Mouse (Mus musculus): ENCODE data around the gene H6pd. TPM values are rescaled to one million over a fixed set of nuclear protein-coding genes. Genes with fewer than 3 reads are reported as not detected.

H6pd gene
- total and polyA plus RNA-seq, 3 experiments = 6.9 to 10.8 TPM; not detected in 1

GRCm38 (mm10) chr4:149977801-149978544 lies 30.9 kb downstream of the H6pd start:
- no peak for TF ChIP-seq JUND (IDR thresholded peaks at IDR 0.05; ENCODE audit: low read depth, low read length)
- TF ChIP-seq POLR2A (IDR thresholded peaks at IDR 0.05; ENCODE audit: control insufficient read depth in 1 of 2, insufficient read depth in 1 of 2, low read depth in 1 of 2, low read length in 2 of 2, poor library complexity in 1 of 2) = no peak
- no peak for TF ChIP-seq TBP (IDR thresholded peaks at IDR 0.05; ENCODE audit: low read depth, low read length)
- TF ChIP-seq ZMIZ1 (IDR thresholded peaks at IDR 0.05; ENCODE audit: low read depth, low read length) = no peak
- no peak for TF ChIP-seq SIN3A (IDR thresholded peaks at IDR 0.05; ENCODE audit: low read length)
- no peak for TF ChIP-seq NRF1 (IDR thresholded peaks at IDR 0.05; ENCODE audit: insufficient read depth, low read depth, low read length, poor library complexity, severe bottlenecking)
- no peak for TF ChIP-seq ETS1 (IDR thresholded peaks at IDR 0.05; ENCODE audit: low read depth, low read length)
- TF ChIP-seq USF1 (IDR thresholded peaks at IDR 0.05; ENCODE audit: low read depth, low read length) = no peak
- no peak for TF ChIP-seq GATA1 (IDR thresholded peaks at IDR 0.05; ENCODE audit: low read depth, low read length)
- no peak for TF ChIP-seq MAZ (IDR thresholded peaks at IDR 0.05; ENCODE audit: low read depth, low read length)
- TF ChIP-seq RCOR1 (IDR thresholded peaks at IDR 0.05; ENCODE audit: low read depth, low read length) = no peak
- TF ChIP-seq MEF2A (IDR thresholded peaks at IDR 0.05; ENCODE audit: extremely low read depth, insufficient replicate concordance, low read depth, low read length, poor library complexity, severe bottlenecking) = no peak
- TF ChIP-seq UBTF (IDR thresholded peaks at IDR 0.05; ENCODE audit: borderline replicate concordance, insufficient read depth, low read depth, low read length) = no peak
- TF ChIP-seq EP300 (IDR thresholded peaks at IDR 0.05; ENCODE audit: low read depth in 1 of 2, low read length in 2 of 2) = no peak
- no peak for TF ChIP-seq MYB (IDR thresholded peaks at IDR 0.05; ENCODE audit: low read depth, low read length)
- TF ChIP-seq MAX (IDR thresholded peaks at IDR 0.05; ENCODE audit: low read length) = no peak
- TF ChIP-seq SMC3 (IDR thresholded peaks at IDR 0.05; ENCODE audit: low read depth, low read length) = no peak
- no peak for TF ChIP-seq CHD2 (IDR thresholded peaks at IDR 0.05; ENCODE audit: low read length)
- no peak for DNase-seq (ENCODE audit: low read depth, low spot score)
- Histone ChIP-seq H3K9ac (ENCODE audit: control insufficient read depth, low read depth, low read length, poor library complexity, severe bottlenecking) (no peak overlapping the region), H3K4me1 (ENCODE audit: control insufficient read depth in 1 of 2, insufficient read depth in 2 of 2, low read length in 2 of 2) (peaks cover 0 to 5% of the 10 kb centered on the region in 2 experiments; a peak in 2 of 4 replicates), H3K4me3 (ENCODE audit: control insufficient read depth in 1 of 2, insufficient read depth in 1 of 2, low read depth in 2 of 2, low read length in 2 of 2) (no peak overlapping the region), H3K79me2 (ENCODE audit: control insufficient read depth, insufficient read depth, low read length, poor library complexity) (no peaks in the 10 kb centered on the region), H3K9me3 (replicated peaks; ENCODE audit: insufficient read depth, low read length) (no peaks in the 10 kb centered on the region), H3K27ac (ENCODE audit: control insufficient read depth, low read depth, low read length) (no peak overlapping the region), H3K27me3 (ENCODE audit: control insufficient read depth in 1 of 2, insufficient read depth in 2 of 2, low read length in 2 of 2) (no peaks in the 10 kb centered on the region), H3K36me3 (ENCODE audit: control insufficient read depth in 1 of 2, insufficient read depth in 2 of 2, low read length in 2 of 2) (0 out of 4 replicates have a peak, but pooled peaks cover 0 to 2% of the 10 kb centered on the region in 2 experiments)

GRCm38 (mm10) chr4:149977181-149977580 lies 31.6 kb downstream of the H6pd start:
- H3K4me1 ChIP-seq (ENCODE audit: control insufficient read depth in 1 of 2, insufficient read depth in 2 of 2, low read length in 2 of 2) = peaks cover 0 to 5% of the 10 kb centered on the region in 2 experiments; a peak in 2 of 4 replicates
- H3K27me3 ChIP-seq (ENCODE audit: control insufficient read depth in 1 of 2, insufficient read depth in 2 of 2, low read length in 2 of 2) = no peaks in the 10 kb centered on the region
- TF ChIP-seq GATA1 (IDR thresholded peaks at IDR 0.05; ENCODE audit: low read depth, low read length) = no peak
- no peak for DNase-seq (ENCODE audit: low read depth, low spot score)
- H3K9me3 ChIP-seq (replicated peaks; ENCODE audit: insufficient read depth, low read length) = no peaks in the 10 kb centered on the region
- no peak overlapping the region for H3K27ac ChIP-seq (ENCODE audit: control insufficient read depth, low read depth, low read length)
- no peak overlapping the region for H3K4me3 ChIP-seq (ENCODE audit: control insufficient read depth in 1 of 2, insufficient read depth in 1 of 2, low read depth in 2 of 2, low read length in 2 of 2)
- no peak overlapping the region for H3K9ac ChIP-seq (ENCODE audit: control insufficient read depth, low read depth, low read length, poor library complexity, severe bottlenecking)
- H3K36me3 ChIP-seq (ENCODE audit: control insufficient read depth in 1 of 2, insufficient read depth in 2 of 2, low read length in 2 of 2) = 0 out of 4 replicates have a peak, but pooled peaks cover 0 to 2% of the 10 kb centered on the region in 2 experiments
- H3K79me2 ChIP-seq (ENCODE audit: control insufficient read depth, insufficient read depth, low read length, poor library complexity) = no peaks in the 10 kb centered on the region
